Mouse (Mus musculus): ENCODE measurements around the gene Klrb1a.
"Not testable (repeated sequence)": the region's sequence is repeated elsewhere in the genome, so short reads cannot be mapped to it uniquely, and the experiment has no call there.

Gene Klrb1a

GRCm38 (mm10) chr6:128623433-128623832 lies at the start of gene Klrb1a:
TSS of gene Klrb1a (minus strand) at chr6:128623533.
- in situ Hi-C loops (cut with MboI, MseI) = loop anchor here (25.0 kb wide), 1 partner anchor 1514 kb away; the partner anchor contains the start of gene Klra8

GRCm38 (mm10) chr6:128669936-128670335 lies 46.6 kb upstream of the Klrb1a start:
- in situ Hi-C loops (cut with MboI, MseI) = no loop called here

- in situ Hi-C loops (cut with MboI, MseI) = no loop called here
These were observed 38.9 kb upstream of the Klrb1a start, which contains the start of gene Clec2h for GRCm38 (mm10) chr6:128662206-128662605. TSS of gene Clec2h (plus strand) at chr6:128662385.

- in situ Hi-C loops (cut with MboI, MseI) = no loop called here
These were observed 37.9 kb upstream of the Klrb1a start for GRCm38 (mm10) chr6:128661249-128661648.

GRCm38 (mm10) chr6:128652938-128653337 lies 29.6 kb upstream of the Klrb1a start:
- in situ Hi-C loops (cut with MboI, MseI) = loop anchor here (10.0 kb wide), 1 partner anchor 1738 kb away; no protein-coding TSS in a partner anchor

- in situ Hi-C loops (cut with MboI, MseI) = loop anchor here (10.0 kb wide), 1 partner anchor 1736 kb away; no protein-coding TSS in a partner anchor
These were observed 27.5 kb upstream of the Klrb1a start for GRCm38 (mm10) chr6:128650827-128651226.

GRCm38 (mm10) chr6:128650187-128650586 lies 26.9 kb upstream of the Klrb1a start:
- in situ Hi-C loops (cut with MboI, MseI) = loop anchor here (10.0 kb wide), 1 partner anchor 1735 kb away; no protein-coding TSS in a partner anchor

GRCm38 (mm10) chr6:128649681-128650080 lies 26.3 kb upstream of the Klrb1a start:
- in situ Hi-C loops (cut with MboI, MseI) = loop anchor here (10.0 kb wide), 2 partner anchors 1595 to 1735 kb away; no protein-coding TSS in a partner anchor

GRCm38 (mm10) chr6:128645708-128646107 lies 22.4 kb upstream of the Klrb1a start:
- in situ Hi-C loops (cut with MboI, MseI) = loop anchor here (10.0 kb wide), 1 partner anchor 1599 kb away; no protein-coding TSS in a partner anchor

GRCm38 (mm10) chr6:128644694-128645093 lies 21.4 kb upstream of the Klrb1a start:
- in situ Hi-C loops (cut with MboI, MseI) = loop anchor here (10.0 kb wide), 1 partner anchor 1600 kb away; no protein-coding TSS in a partner anchor

- in situ Hi-C loops (cut with MboI, MseI) = loop anchor here (10.0 kb wide), 1 partner anchor 1601 kb away; no protein-coding TSS in a partner anchor
These were observed 20.7 kb upstream of the Klrb1a start for GRCm38 (mm10) chr6:128643999-128644398.

- in situ Hi-C loops (cut with MboI, MseI) = loop anchor here (10.0 kb wide), 1 partner anchor 1604 kb away; no protein-coding TSS in a partner anchor
These were observed 17.9 kb upstream of the Klrb1a start for GRCm38 (mm10) chr6:128641116-128641716.

- in situ Hi-C loops (cut with MboI, MseI) = loop anchor here (10.0 kb wide), 1 partner anchor 1604 kb away; no protein-coding TSS in a partner anchor
These were observed 17.3 kb upstream of the Klrb1a start for GRCm38 (mm10) chr6:128640673-128641072.

GRCm38 (mm10) chr6:128630912-128631905 lies 7.9 kb upstream of the Klrb1a start:
- in situ Hi-C loops (cut with MboI, MseI) = not testable (repeated sequence)

GRCm38 (mm10) chr6:128629771-128630739 lies 6.7 kb upstream of the Klrb1a start:
- in situ Hi-C loops (cut with MboI, MseI) = not testable (repeated sequence)

GRCm38 (mm10) chr6:128625246-128625645 lies 1.9 kb upstream of the Klrb1a start:
- in situ Hi-C loops (cut with MboI, MseI) = not testable (repeated sequence)

GRCm38 (mm10) chr6:128624425-128624824 lies 1.1 kb upstream of the Klrb1a start:
- in situ Hi-C loops (cut with MboI, MseI) = loop anchor here (25.0 kb wide), 1 partner anchor 1513 kb away; the partner anchor contains the start of gene Klra8

GRCm38 (mm10) chr6:128622733-128623132 lies 600 bp downstream of the Klrb1a start:
- in situ Hi-C loops (cut with MboI, MseI) = loop anchor here (25.0 kb wide), 1 partner anchor 1515 kb away; the partner anchor contains the start of gene Klra8

GRCm38 (mm10) chr6:128606350-128606749 lies 17.0 kb downstream of the Klrb1a start:
- in situ Hi-C loops (cut with MboI, MseI) = loop anchor here (25.0 kb wide), 1 partner anchor 1531 kb away; the partner anchor contains the start of gene Klra8

- in situ Hi-C loops (cut with MboI, MseI) = loop anchor here (25.0 kb wide), 1 partner anchor 1533 kb away; the partner anchor contains the start of gene Klra8
These were observed 18.8 kb downstream of the Klrb1a start for GRCm38 (mm10) chr6:128604512-128604911.

Measured in regulatory T cell (primary cell).